Mouse (Mus musculus) liver, embryonic 14.5 days (tissue): ENCODE results near the gene Eml1.

Source experiments
- CTCF ChIP-seq: IDR thresholded peaks from 2 replicates; pipeline ENCODE4 v1.5.1; 2016; ENCODE audit warnings: antibody characterized with exemption, low read depth, control low read depth
- EP300 ChIP-seq: IDR thresholded peaks from 2 replicates; pipeline ENCODE4 v1.6.1; 2016; ENCODE audit warnings: antibody characterized with exemption, low read depth

DNA sequence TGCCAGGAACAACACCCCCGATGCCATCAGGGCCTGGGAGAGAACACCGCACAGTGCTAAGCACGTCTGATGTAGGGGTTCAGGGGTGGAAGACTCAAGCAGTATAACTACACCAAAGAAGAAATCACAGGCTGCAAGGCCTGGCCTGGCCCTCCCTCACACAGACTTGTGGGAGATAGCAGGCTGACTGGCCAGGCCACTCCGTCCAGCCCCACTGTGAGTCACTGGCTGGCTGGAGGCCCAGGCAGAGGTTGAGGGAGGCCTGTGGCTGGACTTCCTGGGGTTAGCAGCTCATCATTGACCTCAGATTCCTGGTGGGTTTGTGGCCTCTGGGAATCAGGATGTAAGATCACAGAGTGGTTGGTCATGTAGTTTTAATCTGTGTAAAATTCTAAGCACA lies 22.9 kb downstream of the Eml1 start:
- TF ChIP-seq CTCF (no peak), EP300 (no peak)
